Mouse (Mus musculus) midbrain, embryonic 13.5 days (tissue): Measurements from ENCODE around the gene Elmo1. TPM values are rescaled to one million over a fixed set of nuclear protein-coding genes. Genes with fewer than 3 reads are reported as not detected.
A peak's percentile ranks its signal among the peaks of the same experiment; 100 is the strongest.

ENCODE experiments used
- ATAC-seq: fragments of 200-750 bp; cut with Nextera tagmentation; 2 replicates; pipeline ENCODE4 v1.8.0; 2017; ENCODE audit warnings: mild to moderate bottlenecking, moderate TSS enrichment, moderate library complexity
- H3K27ac ChIP-seq: fragments of 300-500 bp; sonication (generic); 2 replicates; pipeline ENCODE4 v1.5.1; 2015; ENCODE audit warnings: inconsistent platforms, mild to moderate bottlenecking, moderate library complexity
- H3K27me3 ChIP-seq: fragments of 300-500 bp; sonication (generic); 2 replicates; pipeline ENCODE4 v1.6.1; 2015; ENCODE audit warnings: mild to moderate bottlenecking, inconsistent platforms
- H3K36me3 ChIP-seq: fragments of 300-500 bp; sonication (generic); 2 replicates; pipeline ENCODE4 v1.6.1; 2015; ENCODE audit warnings: mild to moderate bottlenecking, inconsistent platforms
- H3K4me1 ChIP-seq: fragments of 300-500 bp; sonication (generic); replicated peaks from 2 replicates; pipeline ENCODE4 v1.6.1; 2015; ENCODE audit warnings: inconsistent platforms
- H3K4me2 ChIP-seq: fragments of 300-500 bp; sonication (generic); replicated peaks from 2 replicates; pipeline ENCODE4 v1.6.1; 2015; ENCODE audit warnings: moderate library complexity, mild to moderate bottlenecking, inconsistent platforms
- H3K4me3 ChIP-seq: fragments of 300-500 bp; sonication (generic); replicated peaks from 2 replicates; pipeline ENCODE4 v1.5.1; 2015; ENCODE audit warnings: mild to moderate bottlenecking, inconsistent platforms
- H3K9ac ChIP-seq: fragments of 300-500 bp; sonication (generic); replicated peaks from 2 replicates; pipeline ENCODE4 v1.6.1; 2015; ENCODE audit warnings: mild to moderate bottlenecking, inconsistent platforms
- H3K9me3 ChIP-seq: fragments of 300-500 bp; sonication (generic); 2 replicates; pipeline ENCODE4 v1.6.1; 2016; ENCODE audit warnings: mild to moderate bottlenecking, inconsistent platforms
- WGBS: fragments of 180-500 bp; shearing (Covaris S2); methylation state at CpG from one replicate; pipeline ENCODE4 v1.1.7; 2015; 5-methylcytosine and 5-hydroxymethylcytosine counted together
- polyA plus RNA-seq: library from polyadenylated mRNA; unstranded; fragments of >200 nt; fragmentation: Nextera tagmentation; extraction: Ambion mirVana; gene quantifications from 2 replicates; pipeline ENCODE4 v1.2.1, GENCODE M21; 2015

The Elmo1 gene
- 36.5 and 40.0 TPM in 2 replicates for polyA plus RNA-seq

GRCm38 (mm10) chr13:20090133-20090710 is at the start of gene Elmo1:
Gene Elmo1 (plus strand): TSS chr13:20090596.
- H3K9ac ChIP-seq = peak within 1 kb of the TSS; percentile 78
- WGBS = 0% methylated on average over 48 of the region's 49 CpGs
- H3K27ac ChIP-seq = peak within 1 kb of the TSS; percentile 76
- H3K9me3 ChIP-seq = no peaks in the 10 kb centered on the region; the same call in 1 of the 2 replicates
- H3K4me1 ChIP-seq = 0 out of 2 replicates have a peak, but pooled peaks cover 6% of the 10 kb centered on the region
- H3K4me2 ChIP-seq = peak within 1 kb of the TSS; percentile 97
- H3K27me3 ChIP-seq = peaks cover 24% of the 10 kb centered on the region; the same call in 1 of the 2 replicates
- H3K36me3 ChIP-seq = no peaks in the 10 kb centered on the region
- peak; percentile 82 for ATAC-seq
- H3K4me3 ChIP-seq = peak within 1 kb of the TSS; percentile 79

- H3K4me1 ChIP-seq = peaks cover 4% of the 10 kb centered on the region
- no peaks in the 10 kb centered on the region for H3K9me3 ChIP-seq
- H3K9ac ChIP-seq = no peak overlapping the region
- H3K27ac ChIP-seq = peak overlapping the region; percentile 35; the same call in 1 of the 2 replicates
- H3K4me2 ChIP-seq = no peak overlapping the region
- WGBS = 3% methylated on average over 2 of the region's 2 CpGs
- H3K27me3 ChIP-seq = no peaks in the 10 kb centered on the region
- no peak overlapping the region for H3K4me3 ChIP-seq
- no peaks in the 10 kb centered on the region for H3K36me3 ChIP-seq
- peak; percentile 73 for ATAC-seq
These were observed 49.1 kb upstream of the Elmo1 start for GRCm38 (mm10) chr13:20041169-20041830.

- Histone ChIP-seq H3K9me3 (no peaks in the 10 kb centered on the region), H3K36me3 (no peaks in the 10 kb centered on the region), H3K4me3 (no peak overlapping the region), H3K4me1 (peaks cover 5% of the 10 kb centered on the region), H3K27ac (no peak overlapping the region), H3K27me3 (0 out of 2 replicates have a peak, but pooled peaks cover 2% of the 10 kb centered on the region), H3K4me2 (no peak overlapping the region), H3K9ac (no peak overlapping the region)
- no peak for ATAC-seq
- WGBS = 83% methylated on average over 2 of the region's 2 CpGs
These were observed 47.5 kb upstream of the Elmo1 start for GRCm38 (mm10) chr13:20042856-20043255.

GRCm38 (mm10) chr13:20045350-20045749 is 45.0 kb upstream of the Elmo1 start:
- ATAC-seq = no peak
- no peak overlapping the region for H3K4me3 ChIP-seq
- H3K27me3 ChIP-seq = 0 out of 2 replicates have a peak, but pooled peaks cover 3% of the 10 kb centered on the region
- peaks cover 21% of the 10 kb centered on the region for H3K4me1 ChIP-seq
- H3K36me3 ChIP-seq = no peaks in the 10 kb centered on the region
- no peaks in the 10 kb centered on the region for H3K9me3 ChIP-seq
- no peak overlapping the region for H3K27ac ChIP-seq
- H3K9ac ChIP-seq = no peak overlapping the region
- no peak overlapping the region for H3K4me2 ChIP-seq
- 91% methylated on average over 2 of the region's 2 CpGs for WGBS

GRCm38 (mm10) chr13:20045836-20046235 is 44.6 kb upstream of the Elmo1 start:
- H3K4me1 ChIP-seq = peaks cover 21% of the 10 kb centered on the region
- H3K9ac ChIP-seq = no peak overlapping the region
- WGBS = 82% methylated on average over 5 of the region's 5 CpGs
- H3K36me3 ChIP-seq = no peaks in the 10 kb centered on the region
- no peak for ATAC-seq
- H3K9me3 ChIP-seq = no peaks in the 10 kb centered on the region
- H3K4me2 ChIP-seq = no peak overlapping the region
- 0 out of 2 replicates have a peak, but pooled peaks cover 3% of the 10 kb centered on the region for H3K27me3 ChIP-seq
- H3K4me3 ChIP-seq = no peak overlapping the region
- no peak overlapping the region for H3K27ac ChIP-seq

GRCm38 (mm10) chr13:20046406-20046805 is 44.0 kb upstream of the Elmo1 start:
- no peak for ATAC-seq
- WGBS = 92% methylated on average over 4 of the region's 4 CpGs
- Histone ChIP-seq H3K36me3 (no peaks in the 10 kb centered on the region), H3K4me3 (no peak overlapping the region), H3K9ac (no peak overlapping the region), H3K27ac (no peak overlapping the region), H3K9me3 (no peaks in the 10 kb centered on the region), H3K27me3 (0 out of 2 replicates have a peak, but pooled peaks cover 3% of the 10 kb centered on the region), H3K4me2 (no peak overlapping the region), H3K4me1 (peaks cover 17% of the 10 kb centered on the region)

GRCm38 (mm10) chr13:20047926-20048836 is 42.2 kb upstream of the Elmo1 start:
- Histone ChIP-seq H3K9me3 (no peaks in the 10 kb centered on the region), H3K27me3 (0 out of 2 replicates have a peak, but pooled peaks cover 3% of the 10 kb centered on the region), H3K4me3 (no peak overlapping the region), H3K36me3 (no peaks in the 10 kb centered on the region), H3K4me2 (peak overlapping the region; percentile 30; the same call in 1 of the 2 replicates), H3K4me1 (peaks cover 17% of the 10 kb centered on the region), H3K27ac (no peak overlapping the region), H3K9ac (no peak overlapping the region)
- peak; percentile 49; the same call in 1 of the 2 replicates for ATAC-seq
- 40% methylated on average over 14 of the region's 14 CpGs for WGBS

- H3K36me3 ChIP-seq = no peaks in the 10 kb centered on the region
- H3K4me3 ChIP-seq = no peak overlapping the region
- H3K27me3 ChIP-seq = 0 out of 2 replicates have a peak, but pooled peaks cover 3% of the 10 kb centered on the region
- H3K4me2 ChIP-seq = peak overlapping the region; percentile 30; the same call in 1 of the 2 replicates
- WGBS = 5% methylated on average over 2 of the region's 2 CpGs
- no peak overlapping the region for H3K27ac ChIP-seq
- peaks cover 17% of the 10 kb centered on the region for H3K4me1 ChIP-seq
- ATAC-seq = peak; percentile 62; the same call in 1 of the 2 replicates
- H3K9ac ChIP-seq = no peak overlapping the region
- H3K9me3 ChIP-seq = no peaks in the 10 kb centered on the region
These were observed 41.6 kb upstream of the Elmo1 start for GRCm38 (mm10) chr13:20048837-20049160.

GRCm38 (mm10) chr13:20049654-20050053 is 40.7 kb upstream of the Elmo1 start:
- H3K9ac ChIP-seq = no peak overlapping the region
- no peak overlapping the region for H3K4me2 ChIP-seq
- no peaks in the 10 kb centered on the region for H3K9me3 ChIP-seq
- H3K36me3 ChIP-seq = no peaks in the 10 kb centered on the region
- no peak overlapping the region for H3K27ac ChIP-seq
- WGBS = 70% methylated on average over 8 of the region's 8 CpGs
- 0 out of 2 replicates have a peak, but pooled peaks cover 3% of the 10 kb centered on the region for H3K27me3 ChIP-seq
- ATAC-seq = 0 out of 2 replicates have a peak, but pooled peaks have one; percentile 5
- peaks cover 17% of the 10 kb centered on the region for H3K4me1 ChIP-seq
- no peak overlapping the region for H3K4me3 ChIP-seq

GRCm38 (mm10) chr13:20050149-20050548 is 40.2 kb upstream of the Elmo1 start:
- Histone ChIP-seq H3K9me3 (no peaks in the 10 kb centered on the region), H3K36me3 (no peaks in the 10 kb centered on the region), H3K9ac (no peak overlapping the region), H3K27me3 (0 out of 2 replicates have a peak, but pooled peaks cover 3% of the 10 kb centered on the region), H3K4me3 (no peak overlapping the region), H3K4me1 (peaks cover 17% of the 10 kb centered on the region), H3K4me2 (no peak overlapping the region), H3K27ac (no peak overlapping the region)
- no peak for ATAC-seq
- WGBS = 91% methylated on average over 10 of the region's 10 CpGs

- Histone ChIP-seq H3K4me3 (no peak overlapping the region), H3K9me3 (no peaks in the 10 kb centered on the region), H3K4me1 (no peaks in the 10 kb centered on the region), H3K27ac (no peak overlapping the region), H3K27me3 (no peaks in the 10 kb centered on the region), H3K36me3 (no peaks in the 10 kb centered on the region), H3K4me2 (no peak overlapping the region), H3K9ac (no peak overlapping the region)
- WGBS = 96% methylated on average over 1 of the region's 1 CpGs
- ATAC-seq = no peak
These were observed 32.5 kb upstream of the Elmo1 start for GRCm38 (mm10) chr13:20057926-20058325.
